Mouse (Mus musculus): ENCODE results near the gene Sdad1. TPM values are rescaled to one million over a fixed set of nuclear protein-coding genes. Genes with fewer than 3 reads are reported as not detected.

Gene Sdad1
- total and polyA plus RNA-seq, 2 experiments from 2014 or later: 33.2 to 38.7 TPM

- H3K4me3 ChIP-seq (ENCODE audit: low read depth, low read length): no peak overlapping the region
- H3K36me3 ChIP-seq (ENCODE audit: insufficient read depth, low read length): no peaks in the 10 kb centered on the region
- H3K9me3 ChIP-seq (ENCODE audit: low read length): no peaks in the 10 kb centered on the region
- no peak overlapping the region for H3K27ac ChIP-seq (ENCODE audit: low read depth, low read length)
- TF ChIP-seq CTCF (IDR thresholded peaks at IDR 0.05): no peak
- 63% methylated on average over 6 of the region's 6 CpGs for WGBS
- no peak overlapping the region for H3K9ac ChIP-seq (replicated peaks; ENCODE audit: low read length, poor library complexity, severe bottlenecking)
- no peak overlapping the region for H3K4me2 ChIP-seq (ENCODE audit: low read depth, low read length, poor library complexity, severe bottlenecking)
- no peaks in the 10 kb centered on the region for H3K4me1 ChIP-seq (ENCODE audit: insufficient read depth, low read length)
- DNase-seq (ENCODE audit: low spot score): no peak
- no peak for ATAC-seq (ENCODE audit: low FRiP score)
- no peaks in the 10 kb centered on the region; the same call in 1 of the 2 replicates for H3K27me3 ChIP-seq (ENCODE audit: insufficient read depth, low read length)
Measured at GRCm38 (mm10) chr5:92254476-92254875, 55.8 kb downstream of the Sdad1 start.

- no peaks in the 10 kb centered on the region for H3K9me3 ChIP-seq (ENCODE audit: low read length)
- no peaks in the 10 kb centered on the region; the same call in 1 of the 2 replicates for H3K27me3 ChIP-seq (ENCODE audit: insufficient read depth, low read length)
- H3K36me3 ChIP-seq (ENCODE audit: insufficient read depth, low read length): no peaks in the 10 kb centered on the region
- H3K4me3 ChIP-seq (ENCODE audit: low read depth, low read length): peak overlapping the region; percentile 8; the same call in 1 of the 2 replicates
- DNase-seq (ENCODE audit: low spot score): peak; percentile 71
- WGBS: 13% methylated on average over 18 of the region's 18 CpGs
- peak; percentile 83 for ATAC-seq (ENCODE audit: low FRiP score)
- TF ChIP-seq CTCF (IDR thresholded peaks at IDR 0.05): peak; percentile 82
- H3K27ac ChIP-seq (ENCODE audit: low read depth, low read length): no peak overlapping the region
- peak overlapping the region; percentile 28 for H3K4me2 ChIP-seq (ENCODE audit: low read depth, low read length, poor library complexity, severe bottlenecking)
- no peak overlapping the region for H3K9ac ChIP-seq (replicated peaks; ENCODE audit: low read length, poor library complexity, severe bottlenecking)
- H3K4me1 ChIP-seq (ENCODE audit: insufficient read depth, low read length): no peaks in the 10 kb centered on the region
Measured at GRCm38 (mm10) chr5:92252797-92253343, 57.4 kb downstream of the Sdad1 start.

- Histone ChIP-seq H3K9ac (replicated peaks; ENCODE audit: low read length, poor library complexity, severe bottlenecking) (no peak overlapping the region), H3K4me2 (ENCODE audit: low read depth, low read length, poor library complexity, severe bottlenecking) (no peak overlapping the region), H3K27ac (ENCODE audit: low read depth, low read length) (no peak overlapping the region), H3K9me3 (ENCODE audit: low read length) (no peaks in the 10 kb centered on the region), H3K4me1 (ENCODE audit: insufficient read depth, low read length) (no peaks in the 10 kb centered on the region), H3K27me3 (ENCODE audit: insufficient read depth, low read length) (no peaks in the 10 kb centered on the region; the same call in 1 of the 2 replicates), H3K4me3 (ENCODE audit: low read depth, low read length) (no peak overlapping the region), H3K36me3 (ENCODE audit: insufficient read depth, low read length) (no peaks in the 10 kb centered on the region)
- WGBS: 93% methylated on average over 6 of the region's 6 CpGs
- ATAC-seq (ENCODE audit: low FRiP score) (no peak), DNase-seq (ENCODE audit: low spot score) (no peak)
- TF ChIP-seq CTCF (IDR thresholded peaks at IDR 0.05): peak; percentile 12; the same call in 1 of the 2 replicates
Measured at GRCm38 (mm10) chr5:92252031-92252430, 58.2 kb downstream of the Sdad1 start.

GRCm38 (mm10) chr5:92248614-92249013, 61.7 kb downstream of the Sdad1 start:
- 83% methylated on average over 11 of the region's 11 CpGs for WGBS
- Histone ChIP-seq H3K9me3 (ENCODE audit: low read length) (no peaks in the 10 kb centered on the region), H3K27ac (ENCODE audit: low read depth, low read length) (no peak overlapping the region), H3K36me3 (ENCODE audit: insufficient read depth, low read length) (no peaks in the 10 kb centered on the region), H3K9ac (replicated peaks; ENCODE audit: low read length, poor library complexity, severe bottlenecking) (no peak overlapping the region), H3K4me3 (ENCODE audit: low read depth, low read length) (no peak overlapping the region), H3K4me1 (ENCODE audit: insufficient read depth, low read length) (no peaks in the 10 kb centered on the region), H3K4me2 (ENCODE audit: low read depth, low read length, poor library complexity, severe bottlenecking) (no peak overlapping the region), H3K27me3 (ENCODE audit: insufficient read depth, low read length) (no peaks in the 10 kb centered on the region)
- DNase-seq (ENCODE audit: low spot score) (no peak), ATAC-seq (ENCODE audit: low FRiP score) (no peak)
- TF ChIP-seq CTCF (IDR thresholded peaks at IDR 0.05): no peak

- Histone ChIP-seq H3K27me3 (ENCODE audit: insufficient read depth, low read length) (no peaks in the 10 kb centered on the region), H3K27ac (ENCODE audit: low read depth, low read length) (no peak overlapping the region), H3K4me3 (ENCODE audit: low read depth, low read length) (no peak overlapping the region), H3K4me2 (ENCODE audit: low read depth, low read length, poor library complexity, severe bottlenecking) (no peak overlapping the region), H3K4me1 (ENCODE audit: insufficient read depth, low read length) (no peaks in the 10 kb centered on the region), H3K9ac (replicated peaks; ENCODE audit: low read length, poor library complexity, severe bottlenecking) (no peak overlapping the region), H3K36me3 (ENCODE audit: insufficient read depth, low read length) (no peaks in the 10 kb centered on the region), H3K9me3 (ENCODE audit: low read length) (no peaks in the 10 kb centered on the region)
- no peak for DNase-seq (ENCODE audit: low spot score)
- no peak for ATAC-seq (ENCODE audit: low FRiP score)
- 93% methylated on average over 9 of the region's 9 CpGs for WGBS
- no peak for TF ChIP-seq CTCF (IDR thresholded peaks at IDR 0.05)
Measured at GRCm38 (mm10) chr5:92245483-92245882, 64.8 kb downstream of the Sdad1 start.

- Histone ChIP-seq H3K9ac (replicated peaks; ENCODE audit: low read length, poor library complexity, severe bottlenecking) (no peak overlapping the region), H3K4me1 (ENCODE audit: insufficient read depth, low read length) (no peaks in the 10 kb centered on the region), H3K9me3 (ENCODE audit: low read length) (no peaks in the 10 kb centered on the region), H3K36me3 (ENCODE audit: insufficient read depth, low read length) (no peaks in the 10 kb centered on the region), H3K27ac (ENCODE audit: low read depth, low read length) (no peak overlapping the region), H3K27me3 (ENCODE audit: insufficient read depth, low read length) (no peaks in the 10 kb centered on the region), H3K4me3 (ENCODE audit: low read depth, low read length) (no peak overlapping the region), H3K4me2 (ENCODE audit: low read depth, low read length, poor library complexity, severe bottlenecking) (no peak overlapping the region)
- DNase-seq (ENCODE audit: low spot score) (no peak), ATAC-seq (ENCODE audit: low FRiP score) (no peak)
- 98% methylated on average over 2 of the region's 2 CpGs for WGBS
- no peak for TF ChIP-seq CTCF (IDR thresholded peaks at IDR 0.05)
Measured at GRCm38 (mm10) chr5:92244900-92245299, 65.4 kb downstream of the Sdad1 start.

All from midbrain, postnatal 0 days (tissue).